ENCODE assay signal across 9 mouse cellular contexts in the genomic region with DNA sequence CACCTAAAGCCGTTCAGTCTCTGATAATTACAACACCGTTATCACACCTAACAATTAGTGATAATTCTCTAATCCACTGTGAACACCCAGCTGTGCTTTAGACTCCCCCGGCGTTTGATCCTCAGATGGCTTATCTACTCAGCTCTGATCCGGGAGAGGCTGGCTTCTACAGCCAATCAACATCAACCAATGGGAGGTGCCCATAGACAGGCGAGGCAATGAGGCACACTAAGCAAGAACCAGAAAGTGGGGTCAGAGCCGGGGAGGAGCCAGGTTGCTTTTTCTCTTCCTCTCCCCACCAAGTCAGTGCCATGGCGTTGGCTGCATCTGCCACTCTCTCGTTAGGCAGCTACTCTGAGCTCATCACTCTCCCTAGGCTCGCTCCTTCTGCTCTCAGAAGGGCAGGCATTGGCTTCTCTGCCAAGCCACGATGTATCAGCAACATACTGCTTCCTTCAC. TPM values are rescaled to one million over a fixed set of nuclear protein-coding genes. Genes with fewer than 3 reads are reported as not detected.
A peak's percentile ranks its signal among the peaks of the same experiment; 100 is the strongest.
DNase-seq lines count a peak whose midpoint lies in the region; ATAC-seq lines count a peak whose summit lies in the region.
"Had no signal": no experiment of that assay in that cellular context is flagged by ENCODE, and none has a peak within 500 bp of the region (broad histone marks: within the 10 kb centered on the region; RNA-seq: fewer than 3 reads in every experiment).

No protein-coding gene starts in this region.

- H3K4me1 ChIP-seq in hindbrain, embryonic 11.5 days (replicated peaks; ENCODE audit: control insufficient read depth, insufficient read depth, low read length), result no peaks in the 10 kb centered on the region
- H3K4me1 ChIP-seq in hindbrain, embryonic 10.5 days (replicated peaks), result no peaks in the 10 kb centered on the region
- no peaks in the 10 kb centered on the region; the same call in 1 of the 2 replicates for H3K4me1 ChIP-seq in hindbrain, embryonic 16.5 days (ENCODE audit: control insufficient read depth, insufficient read depth, low read depth, low read length)
- H3K4me1 ChIP-seq in midbrain, embryonic 13.5 days (replicated peaks), result peaks cover 34% of the 10 kb centered on the region

- no peaks in the 10 kb centered on the region; the same call in 1 of the 2 replicates for H3K9me3 ChIP-seq in hindbrain, embryonic 11.5 days (ENCODE audit: control insufficient read depth, low read length)
- H3K9me3 ChIP-seq in hindbrain, embryonic 10.5 days, result peaks cover 2% of the 10 kb centered on the region
- H3K9me3 ChIP-seq in hindbrain, embryonic 16.5 days (ENCODE audit: control insufficient read depth, low read length), result no peaks in the 10 kb centered on the region
- 0 out of 2 replicates have a peak, but pooled peaks cover 2% of the 10 kb centered on the region for H3K9me3 ChIP-seq in midbrain, embryonic 13.5 days

- no peak for DNase-seq in hindbrain, embryonic 11.5 days (ENCODE audit: low spot score)
- DNase-seq in hindbrain, embryonic 10.5 days (ENCODE audit: low spot score), result no peak
- peak; percentile 40 for DNase-seq in c-Kit-positive CD71-positive TER-119-negative erythroid progenitor cells, embryonic 14.5 days (ENCODE audit: low read depth)
- no peak for DNase-seq in adrenal gland, postnatal 14 days
- no peak for DNase-seq in adrenal gland, adult 18-20 months (ENCODE audit: low spot score in 2 of 2)
- DNase-seq: heart, postnatal 14 days had no signal

- H3K9ac ChIP-seq in hindbrain, embryonic 11.5 days (ENCODE audit: low read depth, low read length), result no peak overlapping the region
- H3K9ac ChIP-seq in hindbrain, embryonic 16.5 days (ENCODE audit: low read depth, low read length), result no peak overlapping the region
- no peak overlapping the region for H3K9ac ChIP-seq in midbrain, embryonic 13.5 days (replicated peaks)

- no peak overlapping the region for H3K4me3 ChIP-seq in hindbrain, embryonic 11.5 days (ENCODE audit: low read depth, low read length)
- H3K4me3 ChIP-seq in hindbrain, embryonic 10.5 days, result no peak overlapping the region
- no peak overlapping the region for H3K4me3 ChIP-seq in hindbrain, embryonic 16.5 days (ENCODE audit: low read length)
- H3K4me3 ChIP-seq in midbrain, embryonic 13.5 days (replicated peaks), result no peak overlapping the region; the same call in 1 of the 2 replicates

- no peak overlapping the region for H3K4me2 ChIP-seq in hindbrain, embryonic 11.5 days (replicated peaks; ENCODE audit: low read depth, low read length)
- H3K4me2 ChIP-seq in hindbrain, embryonic 16.5 days (ENCODE audit: low read length), result peak overlapping the region; percentile 26
- peak overlapping the region; percentile 23; the same call in 1 of the 2 replicates for H3K4me2 ChIP-seq in midbrain, embryonic 13.5 days (replicated peaks)

- ATAC-seq in hindbrain, embryonic 11.5 days (ENCODE audit: low FRiP score), result peak; percentile 53; the same call in 1 of the 2 replicates
- ATAC-seq in hindbrain, embryonic 16.5 days, result peak; percentile 52; the same call in 1 of the 2 replicates
- peak; percentile 74 for ATAC-seq in midbrain, embryonic 13.5 days
- ATAC-seq in CD4-positive, CD25-positive, alpha-beta regulatory T cell, adult 4 months, result no peak

- no peak overlapping the region for H3K27ac ChIP-seq in hindbrain, embryonic 11.5 days (ENCODE audit: low read depth, low read length)
- H3K27ac ChIP-seq in hindbrain, embryonic 10.5 days, result no peak overlapping the region
- no peak overlapping the region for H3K27ac ChIP-seq in hindbrain, embryonic 16.5 days (ENCODE audit: low read depth, low read length)
- H3K27ac ChIP-seq in midbrain, embryonic 13.5 days, result no peak overlapping the region

- no peaks in the 10 kb centered on the region for H3K27me3 ChIP-seq in hindbrain, embryonic 11.5 days (ENCODE audit: control insufficient read depth, insufficient read depth, low read length)
- H3K27me3 ChIP-seq in hindbrain, embryonic 10.5 days (ENCODE audit: insufficient read depth, poor library complexity, severe bottlenecking), result no peaks in the 10 kb centered on the region
- no peaks in the 10 kb centered on the region for H3K27me3 ChIP-seq in hindbrain, embryonic 16.5 days (replicated peaks; ENCODE audit: control insufficient read depth, insufficient read depth, low read length)
- no peaks in the 10 kb centered on the region for H3K27me3 ChIP-seq in midbrain, embryonic 13.5 days

- H3K36me3 ChIP-seq in hindbrain, embryonic 11.5 days (ENCODE audit: control insufficient read depth, insufficient read depth, low read length), result no peaks in the 10 kb centered on the region
- no peaks in the 10 kb centered on the region for H3K36me3 ChIP-seq in hindbrain, embryonic 10.5 days
- H3K36me3 ChIP-seq in hindbrain, embryonic 16.5 days (ENCODE audit: control insufficient read depth, insufficient read depth, low read length), result no peaks in the 10 kb centered on the region
- H3K36me3 ChIP-seq in midbrain, embryonic 13.5 days, result no peaks in the 10 kb centered on the region

- 59% methylated on average over 11 of the region's 11 CpGs for WGBS in hindbrain, embryonic 11.5 days
- 54% methylated on average over 11 of the region's 11 CpGs for WGBS in hindbrain, embryonic 10.5 days
- 41% methylated on average over 11 of the region's 11 CpGs for WGBS in hindbrain, embryonic 16.5 days
- WGBS in midbrain, embryonic 13.5 days, result 21% methylated on average over 11 of the region's 11 CpGs

RNA-seq across cellular contexts. Expression of gene Hspb3, which starts 36.0 kb away (rescaled TPM):
- not detected in 2 replicates for polyA plus RNA-seq in hindbrain, embryonic 11.5 days (2014; fragmentation: Nextera tagmentation; extraction: Ambion mirVana)
- polyA plus RNA-seq in hindbrain, embryonic 10.5 days (2016; fragmentation: Nextera tagmentation; extraction: Ambion mirVana), result 0.21 TPM in 1 of 2 replicates, not detected in the other
- polyA plus RNA-seq in hindbrain, embryonic 16.5 days (2015; fragmentation: Nextera tagmentation; extraction: Ambion mirVana), result 0.41 and 0.56 TPM in 2 replicates
- 0.28 TPM in 1 of 2 replicates, not detected in the other for polyA plus RNA-seq in midbrain, embryonic 13.5 days (2015; fragmentation: Nextera tagmentation; extraction: Ambion mirVana)
- not detected in 2 replicates for total RNA-seq in adrenal gland, postnatal 14 days (2021)
- not detected for polyA plus RNA-seq in CD4-positive, CD25-positive, alpha-beta regulatory T cell, adult 4 months (2017; shearing (Covaris generic))
- total RNA-seq in adrenal gland, adult 18-20 months (2021), result not detected
